Mouse (Mus musculus): ENCODE data around the gene Cyp3a13.

- TF ChIP-seq CTCF (IDR thresholded peaks at IDR 0.05; ENCODE audit: low read depth, low read length) (no peak), POLR2AphosphoS5 (IDR thresholded peaks at IDR 0.05; ENCODE audit: insufficient replicate concordance, low read depth, low read length) (no peak), GATA1 (IDR thresholded peaks at IDR 0.05; ENCODE audit: borderline replicate concordance, low read length) (no peak), TAL1 (conservative IDR thresholded peaks at IDR 0.05; ENCODE audit: low read depth, low read length) (no peak)
These were observed 38.1 kb downstream of the Cyp3a13 start for GRCm38 (mm10) chr5:137883345-137883744.
